Mouse (Mus musculus): ENCODE measurements around the gene Olfr494. TPM values are rescaled to one million over a fixed set of nuclear protein-coding genes. Genes with fewer than 3 reads are reported as not detected.

The Olfr494 gene
- total and polyA plus RNA-seq, 3 experiments: not detected

Other genes starting within 250 kb of the Olfr494 start
- gene Olfr484, start 237.9 kb upstream of the Olfr494 start, total RNA-seq (2012; rRNA removed): not detected in 2 replicates
- not detected for gene Olfr484, start 237.9 kb upstream of the Olfr494 start, polyA plus RNA-seq (2012; ENCODE audit: insufficient read depth in 1 of 2, insufficient read length in 2 of 2, low read depth in 1 of 2, low replicate concordance in 2 of 2, missing spikeins in 1 of 2)
- gene Olfr485, start 205.5 kb upstream of the Olfr494 start, total RNA-seq (2012; rRNA removed): not detected in 2 replicates
- not detected for gene Olfr485, start 205.5 kb upstream of the Olfr494 start, polyA plus RNA-seq (2012; ENCODE audit: insufficient read depth in 1 of 2, insufficient read length in 2 of 2, low read depth in 1 of 2, low replicate concordance in 2 of 2, missing spikeins in 1 of 2)
- gene Olfr486, start 192.6 kb upstream of the Olfr494 start, total RNA-seq (2012; rRNA removed): not detected in 2 replicates
- not detected for gene Olfr486, start 192.6 kb upstream of the Olfr494 start, polyA plus RNA-seq (2012; ENCODE audit: insufficient read depth in 1 of 2, insufficient read length in 2 of 2, low read depth in 1 of 2, low replicate concordance in 2 of 2, missing spikeins in 1 of 2)
- not detected in 2 replicates for gene Olfr487, start 150.7 kb upstream of the Olfr494 start, total RNA-seq (2012; rRNA removed)
- gene Olfr487, start 150.7 kb upstream of the Olfr494 start, polyA plus RNA-seq (2012; ENCODE audit: insufficient read depth in 1 of 2, insufficient read length in 2 of 2, low read depth in 1 of 2, low replicate concordance in 2 of 2, missing spikeins in 1 of 2): not detected
- gene Olfr488, start 107.0 kb upstream of the Olfr494 start, total RNA-seq (2012; rRNA removed): not detected in 2 replicates
- gene Olfr488, start 107.0 kb upstream of the Olfr494 start, polyA plus RNA-seq (2012; ENCODE audit: insufficient read depth in 1 of 2, insufficient read length in 2 of 2, low read depth in 1 of 2, low replicate concordance in 2 of 2, missing spikeins in 1 of 2): not detected
- not detected in 2 replicates for gene Olfr490, start 76.4 kb upstream of the Olfr494 start, total RNA-seq (2012; rRNA removed)
- gene Olfr490, start 76.4 kb upstream of the Olfr494 start, polyA plus RNA-seq (2012; ENCODE audit: insufficient read depth in 1 of 2, insufficient read length in 2 of 2, low read depth in 1 of 2, low replicate concordance in 2 of 2, missing spikeins in 1 of 2): not detected
- gene Olfr491, start 51.9 kb upstream of the Olfr494 start, total RNA-seq (2012; rRNA removed): not detected in 2 replicates
- not detected for gene Olfr491, start 51.9 kb upstream of the Olfr494 start, polyA plus RNA-seq (2012; ENCODE audit: insufficient read depth in 1 of 2, insufficient read length in 2 of 2, low read depth in 1 of 2, low replicate concordance in 2 of 2, missing spikeins in 1 of 2)
- not detected in 2 replicates for gene Olfr492, start 41.7 kb upstream of the Olfr494 start, total RNA-seq (2012; rRNA removed)
- gene Olfr492, start 41.7 kb upstream of the Olfr494 start, polyA plus RNA-seq (2012; ENCODE audit: insufficient read depth in 1 of 2, insufficient read length in 2 of 2, low read depth in 1 of 2, low replicate concordance in 2 of 2, missing spikeins in 1 of 2): not detected
- not detected in 2 replicates for gene Olfr493, start 18.4 kb upstream of the Olfr494 start, total RNA-seq (2012; rRNA removed)
- gene Olfr493, start 18.4 kb upstream of the Olfr494 start, polyA plus RNA-seq (2012; ENCODE audit: insufficient read depth in 1 of 2, insufficient read length in 2 of 2, low read depth in 1 of 2, low replicate concordance in 2 of 2, missing spikeins in 1 of 2): not detected
- not detected in 2 replicates for gene Olfr495, start 27.8 kb downstream of the Olfr494 start, total RNA-seq (2012; rRNA removed)
- not detected for gene Olfr495, start 27.8 kb downstream of the Olfr494 start, polyA plus RNA-seq (2012; ENCODE audit: insufficient read depth in 1 of 2, insufficient read length in 2 of 2, low read depth in 1 of 2, low replicate concordance in 2 of 2, missing spikeins in 1 of 2)
- not detected in 2 replicates for gene Olfr497, start 55.1 kb downstream of the Olfr494 start, total RNA-seq (2012; rRNA removed)
- gene Olfr497, start 55.1 kb downstream of the Olfr494 start, polyA plus RNA-seq (2012; ENCODE audit: insufficient read depth in 1 of 2, insufficient read length in 2 of 2, low read depth in 1 of 2, low replicate concordance in 2 of 2, missing spikeins in 1 of 2): not detected
- gene Olfr498, start 100.0 kb downstream of the Olfr494 start, total RNA-seq (2012; rRNA removed): not detected in 2 replicates
- not detected for gene Olfr498, start 100.0 kb downstream of the Olfr494 start, polyA plus RNA-seq (2012; ENCODE audit: insufficient read depth in 1 of 2, insufficient read length in 2 of 2, low read depth in 1 of 2, low replicate concordance in 2 of 2, missing spikeins in 1 of 2)
- not detected in 2 replicates for gene Olfr502, start 159.7 kb downstream of the Olfr494 start, total RNA-seq (2012; rRNA removed)
- not detected for gene Olfr502, start 159.7 kb downstream of the Olfr494 start, polyA plus RNA-seq (2012; ENCODE audit: insufficient read depth in 1 of 2, insufficient read length in 2 of 2, low read depth in 1 of 2, low replicate concordance in 2 of 2, missing spikeins in 1 of 2)
- not detected in 2 replicates for gene Olfr503, start 179.2 kb downstream of the Olfr494 start, total RNA-seq (2012; rRNA removed)
- gene Olfr503, start 179.2 kb downstream of the Olfr494 start, polyA plus RNA-seq (2012; ENCODE audit: insufficient read depth in 1 of 2, insufficient read length in 2 of 2, low read depth in 1 of 2, low replicate concordance in 2 of 2, missing spikeins in 1 of 2): not detected
- gene Olfr504, start 200.5 kb downstream of the Olfr494 start, total RNA-seq (2012; rRNA removed): not detected in 2 replicates
- not detected for gene Olfr504, start 200.5 kb downstream of the Olfr494 start, polyA plus RNA-seq (2012; ENCODE audit: insufficient read depth in 1 of 2, insufficient read length in 2 of 2, low read depth in 1 of 2, low replicate concordance in 2 of 2, missing spikeins in 1 of 2)
- not detected in 2 replicates for gene Olfr506, start 245.5 kb downstream of the Olfr494 start, total RNA-seq (2012; rRNA removed)
- gene Olfr506, start 245.5 kb downstream of the Olfr494 start, polyA plus RNA-seq (2012; ENCODE audit: insufficient read depth in 1 of 2, insufficient read length in 2 of 2, low read depth in 1 of 2, low replicate concordance in 2 of 2, missing spikeins in 1 of 2): under 1 TPM in 1 of 2 experiments, not detected in 1; 0.04 TPM

Data from MEL (cell line).